Mouse (Mus musculus): ENCODE data around the gene Il17re. TPM values are rescaled to one million over a fixed set of nuclear protein-coding genes. Genes with fewer than 3 reads are reported as not detected.

Gene Il17re
- total RNA-seq, 2 experiments from 2014 or later = 1.2 to 1.5 TPM

- intact Hi-C loops (cut with DNase I) = loop anchor here (2.0 kb wide), 1 partner anchor 25 kb away; no protein-coding TSS in a partner anchor
- DNase-seq = no peak
Observed at GRCm38 (mm10) chr6:113442087-113442441, 16.2 kb upstream of the Il17re start.

GRCm38 (mm10) chr6:113442442-113443090 is 15.7 kb upstream of the Il17re start, which contains the start of gene Jagn1:
Gene Jagn1, plus strand, starts transcription at chr6:113442569.
- intact Hi-C loops (cut with DNase I) = loop anchor here (2.0 kb wide), 1 partner anchor 24 kb away; no protein-coding TSS in a partner anchor
- DNase-seq = peak; percentile 92 to 93

- DNase-seq = no peak
- intact Hi-C loops (cut with DNase I) = loop anchor here (2.0 kb wide), 1 partner anchor 24 kb away; no protein-coding TSS in a partner anchor
Observed at GRCm38 (mm10) chr6:113443091-113443490, 15.2 kb upstream of the Il17re start.

- no peak for DNase-seq
- intact Hi-C loops (cut with DNase I) = no loop called here
Observed at GRCm38 (mm10) chr6:113444207-113444965, 13.9 kb upstream of the Il17re start.

GRCm38 (mm10) chr6:113447639-113448038 is 10.6 kb upstream of the Il17re start:
- DNase-seq = no peak
- intact Hi-C loops (cut with DNase I) = no loop called here

- intact Hi-C loops (cut with DNase I) = no loop called here
- no peak for DNase-seq
Observed at GRCm38 (mm10) chr6:113451839-113452238, 6.4 kb upstream of the Il17re start.

- no peak for DNase-seq
- intact Hi-C loops (cut with DNase I) = no loop called here
Observed at GRCm38 (mm10) chr6:113455007-113455406, 3.3 kb upstream of the Il17re start.

GRCm38 (mm10) chr6:113458635-113459034 is 351 bp downstream of the Il17re start:
- no peak for DNase-seq
- intact Hi-C loops (cut with DNase I) = no loop called here

- no peak for DNase-seq
- intact Hi-C loops (cut with DNase I) = no loop called here
Observed at GRCm38 (mm10) chr6:113464040-113464439, 5.8 kb downstream of the Il17re start.

- no peak for DNase-seq
- intact Hi-C loops (cut with DNase I) = loop anchor here (2.0 to 5.0 kb wide), 3 partner anchors 23 to 133 kb away; partner anchors contain the start of genes Jagn1 and Ttll3
Observed at GRCm38 (mm10) chr6:113465602-113466001, 7.3 kb downstream of the Il17re start.

GRCm38 (mm10) chr6:113468512-113468911 is 10.2 kb downstream of the Il17re start:
- intact Hi-C loops (cut with DNase I) = loop anchor here (5.0 kb wide), 2 partner anchors 81 to 136 kb away; partner anchors contain the start of gene Ttll3
- no peak for DNase-seq

- peak; percentile 65 to 80 for DNase-seq
- intact Hi-C loops (cut with DNase I) = loop anchor here (5.0 kb wide), 2 partner anchors 82 to 137 kb away; partner anchors contain the start of gene Ttll3
Observed at GRCm38 (mm10) chr6:113469021-113469420, 10.7 kb downstream of the Il17re start.

- peak; percentile 83 to 85 for DNase-seq
- intact Hi-C loops (cut with DNase I) = loop anchor here (5.0 kb wide), 2 partner anchors 82 to 137 kb away; partner anchors contain the start of gene Ttll3
Observed at GRCm38 (mm10) chr6:113469432-113469831, 11.1 kb downstream of the Il17re start.

- DNase-seq = peak; percentile 69 to 74
- intact Hi-C loops (cut with DNase I) = no loop called here
Observed at GRCm38 (mm10) chr6:113471297-113471936, 13.1 kb downstream of the Il17re start, which contains the start of gene Il17rc. Gene Il17rc, plus strand, starts transcription at chr6:113471427.

- no peak for DNase-seq
- intact Hi-C loops (cut with DNase I) = no loop called here
Observed at GRCm38 (mm10) chr6:113472061-113472460, 13.8 kb downstream of the Il17re start.

GRCm38 (mm10) chr6:113473246-113473645 is 15.0 kb downstream of the Il17re start:
- intact Hi-C loops (cut with DNase I) = no loop called here
- DNase-seq = no peak

- intact Hi-C loops (cut with DNase I) = no loop called here
- no peak for DNase-seq
Observed at GRCm38 (mm10) chr6:113473715-113474114, 15.4 kb downstream of the Il17re start.

- no peak for DNase-seq
Observed at GRCm38 (mm10) chr6:113477353-113477752, 19.1 kb downstream of the Il17re start.

GRCm38 (mm10) chr6:113478906-113479305 is 20.6 kb downstream of the Il17re start:
- intact Hi-C loops (cut with DNase I) = no loop called here
- no peak for DNase-seq

More at GRCm38 (mm10) chr6:113477353-113477752, 19.1 kb downstream of the Il17re start:
- intact Hi-C loops (cut with DNase I) = no loop called here

- intact Hi-C loops (cut with DNase I) = no loop called here
- DNase-seq = peak; percentile 19 to 55
Observed at GRCm38 (mm10) chr6:113480555-113481373, 22.5 kb downstream of the Il17re start.
